Mouse (Mus musculus) MEL (cell line): ENCODE results near the gene Cd36. TPM values are rescaled to one million over a fixed set of nuclear protein-coding genes. Genes with fewer than 3 reads are reported as not detected.

Experiments
- DNase-seq: peaks from one replicate; pipeline ENCODE4 v3.0.0; 2011; ENCODE audit warnings: low read depth, low spot score
- H3K27ac ChIP-seq: 2 replicates; pipeline ENCODE4 v1.5.1; 2012; ENCODE audit warnings: low read depth, mild to moderate bottlenecking, control low read depth, low read length, moderate library complexity; ENCODE audit not compliant: control insufficient read depth
- H3K27me3 ChIP-seq, 2 experiments: fragments of 150-350 bp in 1 of 2; sonication (generic) in 1 of 2; 2 replicates each; pipeline ENCODE4 v1.6.1; 2012; ENCODE audit warnings: low read length in 2 of 2, mild to moderate bottlenecking in 2 of 2, improper control_type of control experiment in 1 of 2, moderate library complexity in 1 of 2; ENCODE audit not compliant: insufficient read depth in 2 of 2, control insufficient read depth in 1 of 2
- H3K36me3 ChIP-seq, 2 experiments: 2 replicates each; pipeline ENCODE4 v1.6.1; 2012 to 2014; ENCODE audit warnings: low read length in 2 of 2, improper control_type of control experiment in 1 of 2, inconsistent platforms in 1 of 2, mild to moderate bottlenecking in 1 of 2; ENCODE audit not compliant: insufficient read depth in 2 of 2, control insufficient read depth in 1 of 2
- H3K4me1 ChIP-seq, 2 experiments: fragments of 150-350 bp in 1 of 2; sonication (generic) in 1 of 2; 2 replicates each; pipeline ENCODE4 v1.6.1; 2012; ENCODE audit warnings: low read length in 2 of 2, improper control_type of control experiment in 1 of 2, mild to moderate bottlenecking in 1 of 2; ENCODE audit not compliant: insufficient read depth in 2 of 2, control insufficient read depth in 1 of 2
- H3K4me3 ChIP-seq, 2 experiments: fragments of 150-350 bp in 1 of 2; sonication (generic) in 1 of 2; 2 replicates each; pipeline ENCODE4 v1.5.1; 2012; ENCODE audit warnings: low read depth in 2 of 2, low read length in 2 of 2, mild to moderate bottlenecking in 2 of 2, moderate library complexity in 2 of 2, control low read depth in 1 of 2, improper control_type of control experiment in 1 of 2; ENCODE audit not compliant: control insufficient read depth in 1 of 2, insufficient read depth in 1 of 2
- H3K79me2 ChIP-seq: 2 replicates; pipeline ENCODE4 v1.6.1; 2012; ENCODE audit warnings: mild to moderate bottlenecking, low read length, moderate library complexity; ENCODE audit not compliant: control insufficient read depth, poor library complexity, insufficient read depth
- H3K9ac ChIP-seq: 2 replicates; pipeline ENCODE4 v1.6.1; 2012; ENCODE audit warnings: low read depth, mild to moderate bottlenecking, control low read depth, low read length, moderate library complexity; ENCODE audit not compliant: control insufficient read depth, poor library complexity, severe bottlenecking
- H3K9me3 ChIP-seq: fragments of 150-350 bp; sonication (generic); replicated peaks from 2 replicates; pipeline ENCODE4 v1.6.1; 2012; ENCODE audit warnings: mild to moderate bottlenecking, low read length, improper control_type of control experiment, moderate library complexity; ENCODE audit not compliant: insufficient read depth
- CHD1 ChIP-seq: IDR thresholded peaks from 2 replicates; pipeline ENCODE4 v1.6.1; 2012; ENCODE audit warnings: low read depth, mild to moderate bottlenecking, inconsistent platforms, low read length, improper control_type of control experiment
- CHD2 ChIP-seq: IDR thresholded peaks from 2 replicates; pipeline ENCODE4 v1.6.1; 2011; ENCODE audit warnings: low read length, improper control_type of control experiment
- E2F4 ChIP-seq: IDR thresholded peaks from 2 replicates; pipeline ENCODE4 v1.6.1; 2011; ENCODE audit warnings: low read depth, low read length, improper control_type of control experiment, borderline replicate concordance
- ELF1 ChIP-seq: IDR thresholded peaks from 2 replicates; pipeline ENCODE4 v1.6.1; 2014; ENCODE audit warnings: low read depth, mild to moderate bottlenecking, inconsistent platforms, low read length, improper control_type of control experiment, moderate library complexity
- EP300 ChIP-seq, 2 experiments: IDR thresholded peaks; 2 replicates each; pipeline ENCODE4 v1.6.1; 2011; ENCODE audit warnings: improper control_type of control experiment in 2 of 2, low read length in 2 of 2, low read depth in 1 of 2, mild to moderate bottlenecking in 1 of 2
- GABPA ChIP-seq: IDR thresholded peaks from 2 replicates; pipeline ENCODE4 v1.6.1; 2012; ENCODE audit warnings: low read depth, mild to moderate bottlenecking, inconsistent platforms, low read length, improper control_type of control experiment, moderate library complexity
- HCFC1 ChIP-seq: IDR thresholded peaks from 2 replicates; pipeline ENCODE4 v1.6.1; 2012; ENCODE audit warnings: low read depth, mild to moderate bottlenecking, inconsistent platforms, low read length, improper control_type of control experiment, moderate library complexity
- MAX ChIP-seq: IDR thresholded peaks from 2 replicates; pipeline ENCODE4 v1.6.1; 2011; ENCODE audit warnings: low read length, improper control_type of control experiment
- MEF2A ChIP-seq: IDR thresholded peaks from 2 replicates; pipeline ENCODE4 v1.6.1; 2014; ENCODE audit warnings: low read depth, mild to moderate bottlenecking, inconsistent platforms, low read length, improper control_type of control experiment; ENCODE audit not compliant: poor library complexity, insufficient replicate concordance, severe bottlenecking; ENCODE audit errors: extremely low read depth
- MXI1 ChIP-seq: IDR thresholded peaks from 2 replicates; pipeline ENCODE4 v1.6.1; 2011; ENCODE audit warnings: mild to moderate bottlenecking, low read depth, low read length, improper control_type of control experiment
- MYC ChIP-seq: IDR thresholded peaks from 2 replicates; pipeline ENCODE4 v1.6.1; 2011; ENCODE audit warnings: low read depth, mild to moderate bottlenecking, low read length, improper control_type of control experiment, moderate library complexity
- NELFE ChIP-seq: IDR thresholded peaks from 2 replicates; pipeline ENCODE4 v1.6.1; 2011; ENCODE audit warnings: low read depth, low read length, improper control_type of control experiment
- SIN3A ChIP-seq: IDR thresholded peaks from 2 replicates; pipeline ENCODE4 v1.6.1; 2012; ENCODE audit warnings: low read length, improper control_type of control experiment, inconsistent platforms
- TAL1 ChIP-seq: IDR thresholded peaks from 2 replicates; pipeline ENCODE4 v1.6.1; 2012; ENCODE audit warnings: mild to moderate bottlenecking, inconsistent platforms, low read length, moderate library complexity, mixed read lengths
- TCF12 ChIP-seq: IDR thresholded peaks from 2 replicates; pipeline ENCODE4 v1.6.1; 2014; ENCODE audit warnings: low read depth, mild to moderate bottlenecking, inconsistent platforms, low read length, improper control_type of control experiment, moderate library complexity
- UBTF ChIP-seq: IDR thresholded peaks from 2 replicates; pipeline ENCODE4 v1.6.1; 2012; ENCODE audit warnings: low read depth, mild to moderate bottlenecking, inconsistent platforms, low read length, improper control_type of control experiment, moderate library complexity, borderline replicate concordance; ENCODE audit not compliant: insufficient read depth
- USF2 ChIP-seq, 2 experiments: IDR thresholded peaks; 2 replicates each; pipeline ENCODE4 v1.6.1; 2011 to 2012; ENCODE audit warnings: improper control_type of control experiment in 2 of 2, low read length in 2 of 2, borderline replicate concordance in 1 of 2, inconsistent platforms in 1 of 2, low read depth in 1 of 2, mild to moderate bottlenecking in 1 of 2; ENCODE audit not compliant: insufficient read depth in 1 of 2
- ZKSCAN1 ChIP-seq: IDR thresholded peaks from 2 replicates; pipeline ENCODE4 v1.6.1; 2012; ENCODE audit warnings: low read depth, mild to moderate bottlenecking, inconsistent platforms, low read length, improper control_type of control experiment, moderate library complexity
- polyA plus RNA-seq, 2 experiments: library from polyadenylated mRNA; stranded (reverse) in 1 of 2; unstranded in 1 of 2; fragments of >175 nt in 1 of 2; fragments of >200 nt in 1 of 2; gene quantifications; 2 replicates each; pipeline versions ENCODE4 v1.2.1 to v1.2.4; 2012; ENCODE audit warnings: low replicate concordance in 2 of 2, low read depth in 1 of 2; ENCODE audit not compliant: insufficient read length in 2 of 2, insufficient read depth in 1 of 2, missing spikeins in 1 of 2
- total RNA-seq: library from RNA; depleted of rRNA; stranded (reverse); fragments of 300-350 nt; gene quantifications from 2 replicates; pipeline ENCODE4 v1.2.3, GENCODE M21; 2012

Cd36 gene
- total and polyA plus RNA-seq, 3 experiments: 0.07 to 0.19 TPM; not detected in 1

GRCm38 (mm10) chr5:17918966-17919365, 30.4 kb upstream of the Cd36 start:
- no peak overlapping the region for H3K27ac ChIP-seq
- no peaks in the 10 kb centered on the region for H3K27me3 ChIP-seq
- TF ChIP-seq ELF1 (no peak), HCFC1 (no peak), NELFE (no peak), TCF12 (no peak), CHD2 (no peak), CHD1 (no peak), ZKSCAN1 (no peak), MXI1 (no peak), GABPA (no peak), USF2 (IDR thresholded peaks at IDR 0.05; ENCODE audit: borderline replicate concordance in 1 of 2, insufficient read depth in 1 of 2, low read depth in 1 of 2, low read length in 2 of 2) (no peak), MEF2A (no peak)
- H3K9me3 ChIP-seq: no peaks in the 10 kb centered on the region
- H3K4me1 ChIP-seq: no peaks in the 10 kb centered on the region
- H3K4me3 ChIP-seq: no peak overlapping the region
- H3K9ac ChIP-seq: no peak overlapping the region
- no peak for DNase-seq
- no peaks in the 10 kb centered on the region for H3K79me2 ChIP-seq
- no peaks in the 10 kb centered on the region for H3K36me3 ChIP-seq

GRCm38 (mm10) chr5:17904766-17905165, 16.2 kb upstream of the Cd36 start:
- H3K9ac ChIP-seq: no peak overlapping the region
- no peak for TF ChIP-seq TAL1
- TF ChIP-seq EP300 (IDR thresholded peaks at IDR 0.05; ENCODE audit: low read depth in 1 of 2, low read length in 2 of 2): no peak
- TF ChIP-seq SIN3A: no peak
- no peak for TF ChIP-seq UBTF
- TF ChIP-seq MYC: no peak
- TF ChIP-seq MAX: no peak
- TF ChIP-seq E2F4: no peak
- H3K9me3 ChIP-seq: no peaks in the 10 kb centered on the region
- H3K27me3 ChIP-seq: no peaks in the 10 kb centered on the region
- H3K36me3 ChIP-seq: no peaks in the 10 kb centered on the region
- no peak overlapping the region for H3K4me3 ChIP-seq
- no peak overlapping the region for H3K27ac ChIP-seq
- H3K4me1 ChIP-seq: no peaks in the 10 kb centered on the region
- no peak for DNase-seq
- H3K79me2 ChIP-seq: no peaks in the 10 kb centered on the region
